Mouse (Mus musculus) liver, postnatal 0 days (tissue): Measurements from ENCODE around the gene Dip2a.

Experiments used
- CTCF ChIP-seq: sonication (generic); IDR thresholded peaks from 2 replicates; pipeline ENCODE4 v1.5.1; 2016; ENCODE audit warnings: antibody characterized with exemption, low read depth
- EP300 ChIP-seq: IDR thresholded peaks from 2 replicates; pipeline ENCODE4 v1.6.1; 2016; ENCODE audit warnings: antibody characterized with exemption, low read depth, mild to moderate bottlenecking

- TF ChIP-seq CTCF: no peak
- TF ChIP-seq EP300: no peak
These were observed 85.4 kb downstream of the Dip2a start for GRCm38 (mm10) chr10:76259566-76260232.
